Mouse (Mus musculus) heart, embryonic 15.5 days (tissue): ENCODE data around the gene Clic5. TPM values are rescaled to one million over a fixed set of nuclear protein-coding genes. Genes with fewer than 3 reads are reported as not detected.
"Not testable (repeated sequence)": the region's sequence is repeated elsewhere in the genome, so short reads cannot be mapped to it uniquely, and the experiment has no call there.

Experiments used
- ATAC-seq: fragments of 200-750 bp; cut with Nextera tagmentation; replicated peaks from 2 replicates; pipeline ENCODE4 v1.8.0; 2017; ENCODE audit warnings: low read depth, moderate TSS enrichment; ENCODE audit not compliant: insufficient number of reproducible peaks, insufficient read depth, low FRiP score
- H3K27ac ChIP-seq: fragments of 300-500 bp; sonication (generic); 2 replicates; pipeline ENCODE4 v1.5.1; 2015; ENCODE audit warnings: mild to moderate bottlenecking, inconsistent platforms
- H3K27me3 ChIP-seq: fragments of 300-500 bp; sonication (generic); 2 replicates; pipeline ENCODE4 v1.6.1; 2015; ENCODE audit warnings: inconsistent platforms
- H3K36me3 ChIP-seq: fragments of 300-500 bp; sonication (generic); 2 replicates; pipeline ENCODE4 v1.6.1; 2015; ENCODE audit warnings: mild to moderate bottlenecking, inconsistent platforms
- H3K4me1 ChIP-seq: fragments of 300-500 bp; sonication (generic); replicated peaks from 2 replicates; pipeline ENCODE4 v1.6.1; 2015; ENCODE audit warnings: inconsistent platforms
- H3K4me2 ChIP-seq: fragments of 300-500 bp; sonication (generic); 2 replicates; pipeline ENCODE4 v1.6.1; 2015; ENCODE audit warnings: inconsistent platforms, mild to moderate bottlenecking, moderate library complexity
- H3K4me3 ChIP-seq: fragments of 300-500 bp; sonication (generic); 2 replicates; pipeline ENCODE4 v1.5.1; 2015; ENCODE audit warnings: mild to moderate bottlenecking, inconsistent platforms
- H3K9ac ChIP-seq: fragments of 300-500 bp; sonication (generic); 2 replicates; pipeline ENCODE4 v1.6.1; 2015; ENCODE audit warnings: mild to moderate bottlenecking, inconsistent platforms
- H3K9me3 ChIP-seq: fragments of 300-500 bp; sonication (generic); replicated peaks from 2 replicates; pipeline ENCODE4 v1.6.1; 2016; ENCODE audit warnings: inconsistent platforms
- WGBS: fragments of 180-500 bp; shearing (Covaris S2); methylation state at CpG from one replicate; pipeline ENCODE4 v1.1.7; 2015; ENCODE audit warnings: mixed read lengths; 5-methylcytosine and 5-hydroxymethylcytosine counted together
- polyA plus RNA-seq: library from polyadenylated mRNA; unstranded; fragments of >200 nt; fragmentation: Nextera tagmentation; extraction: Ambion mirVana; gene quantifications from 2 replicates; pipeline ENCODE4 v1.2.1, GENCODE M21; 2015

Clic5 gene
- polyA plus RNA-seq, 1 experiment from 2014 or later = 12.5 TPM

GRCm38 (mm10) chr17:44165730-44166347, 22.5 kb upstream of the Clic5 start:
- no peak overlapping the region for H3K9ac ChIP-seq
- no peak overlapping the region for H3K4me3 ChIP-seq
- no peaks in the 10 kb centered on the region for H3K36me3 ChIP-seq
- WGBS = 65% methylated on average over 11 of the region's 11 CpGs
- H3K27me3 ChIP-seq = no peaks in the 10 kb centered on the region
- H3K4me2 ChIP-seq = no peak overlapping the region
- no peaks in the 10 kb centered on the region for H3K9me3 ChIP-seq
- no peak for ATAC-seq
- H3K4me1 ChIP-seq = peaks cover 13% of the 10 kb centered on the region
- H3K27ac ChIP-seq = no peak overlapping the region

DNA sequence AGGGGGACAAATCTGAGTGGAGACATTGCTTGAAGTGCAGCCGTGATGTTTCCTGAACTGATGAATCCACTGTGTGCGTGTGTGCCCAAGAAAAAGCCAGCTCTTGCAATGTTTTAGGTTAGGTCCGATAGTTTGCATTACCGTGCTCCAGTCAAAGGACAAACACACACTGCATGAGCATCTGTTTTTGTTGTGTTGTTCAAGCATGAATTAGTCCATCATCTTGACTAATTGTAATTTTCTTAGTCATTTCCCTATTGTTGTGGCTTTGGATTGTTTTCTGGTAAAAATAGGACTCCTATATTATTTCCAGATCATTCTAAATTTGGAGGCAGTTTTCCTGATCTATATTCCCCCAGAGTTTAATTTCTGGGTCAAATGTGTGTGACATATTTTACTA, 18.7 kb upstream of the Clic5 start:
- WGBS = 84% methylated on average over 4 of the region's 4 CpGs
- no peak for ATAC-seq

GRCm38 (mm10) chr17:44170316-44170715, 18.1 kb upstream of the Clic5 start:
- no peak for ATAC-seq
- no peak overlapping the region for H3K27ac ChIP-seq
- no peaks in the 10 kb centered on the region for H3K27me3 ChIP-seq
- no peak overlapping the region for H3K4me2 ChIP-seq
- 76% methylated on average over 3 of the region's 3 CpGs for WGBS
- no peak overlapping the region for H3K9ac ChIP-seq
- no peaks in the 10 kb centered on the region for H3K36me3 ChIP-seq
- no peak overlapping the region for H3K4me3 ChIP-seq
- H3K4me1 ChIP-seq = peaks cover 6% of the 10 kb centered on the region; the same call in 1 of the 2 replicates
- H3K9me3 ChIP-seq = no peaks in the 10 kb centered on the region

More for the DNA sequence above, 18.7 kb upstream of the Clic5 start:
- no peak overlapping the region for H3K27ac ChIP-seq
- H3K4me1 ChIP-seq = peaks cover 6% of the 10 kb centered on the region; the same call in 1 of the 2 replicates
- H3K4me3 ChIP-seq = no peak overlapping the region
- H3K9ac ChIP-seq = no peak overlapping the region
- H3K36me3 ChIP-seq = no peaks in the 10 kb centered on the region
- H3K9me3 ChIP-seq = no peaks in the 10 kb centered on the region
- no peak overlapping the region for H3K4me2 ChIP-seq
- H3K27me3 ChIP-seq = no peaks in the 10 kb centered on the region

- Histone ChIP-seq H3K36me3 (no peaks in the 10 kb centered on the region), H3K27ac (no peak overlapping the region), H3K27me3 (no peaks in the 10 kb centered on the region), H3K4me2 (no peak overlapping the region), H3K4me1 (peaks cover 6% of the 10 kb centered on the region; the same call in 1 of the 2 replicates), H3K9me3 (no peaks in the 10 kb centered on the region), H3K4me3 (no peak overlapping the region), H3K9ac (no peak overlapping the region)
- WGBS = 48% methylated on average over 3 of the region's 3 CpGs
- no peak for ATAC-seq
Measured at GRCm38 (mm10) chr17:44171930-44172329, 16.5 kb upstream of the Clic5 start.

- Histone ChIP-seq H3K4me3 (no peak overlapping the region), H3K36me3 (no peaks in the 10 kb centered on the region), H3K27ac (no peak overlapping the region), H3K4me1 (peaks cover 6% of the 10 kb centered on the region; the same call in 1 of the 2 replicates), H3K9ac (no peak overlapping the region), H3K9me3 (no peaks in the 10 kb centered on the region), H3K27me3 (no peaks in the 10 kb centered on the region), H3K4me2 (no peak overlapping the region)
- WGBS = 74% methylated on average over 2 of the region's 2 CpGs
- ATAC-seq = no peak
Measured at GRCm38 (mm10) chr17:44173341-44173740, 15.0 kb upstream of the Clic5 start.

- no peak overlapping the region for H3K9ac ChIP-seq
- ATAC-seq = no peak
- H3K27ac ChIP-seq = no peak overlapping the region
- H3K9me3 ChIP-seq = no peaks in the 10 kb centered on the region
- no peak overlapping the region for H3K4me3 ChIP-seq
- WGBS = 73% methylated on average over 3 of the region's 3 CpGs
- no peaks in the 10 kb centered on the region for H3K4me1 ChIP-seq
- H3K4me2 ChIP-seq = no peak overlapping the region
- H3K36me3 ChIP-seq = no peaks in the 10 kb centered on the region
- no peaks in the 10 kb centered on the region for H3K27me3 ChIP-seq
Measured at GRCm38 (mm10) chr17:44177291-44177690, 11.1 kb upstream of the Clic5 start.

- ATAC-seq = no peak
- Histone ChIP-seq H3K4me3 (no peak overlapping the region), H3K4me1 (no peaks in the 10 kb centered on the region), H3K27me3 (no peaks in the 10 kb centered on the region), H3K4me2 (no peak overlapping the region), H3K9ac (no peak overlapping the region), H3K36me3 (no peaks in the 10 kb centered on the region), H3K9me3 (no peaks in the 10 kb centered on the region), H3K27ac (no peak overlapping the region)
- WGBS = 68% methylated on average over 8 of the region's 8 CpGs
Measured at GRCm38 (mm10) chr17:44181346-44181745, 7.0 kb upstream of the Clic5 start.

- Histone ChIP-seq H3K4me3 (no peak overlapping the region), H3K36me3 (no peaks in the 10 kb centered on the region), H3K9me3 (no peaks in the 10 kb centered on the region), H3K4me2 (no peak overlapping the region), H3K9ac (no peak overlapping the region), H3K4me1 (peaks cover 13% of the 10 kb centered on the region), H3K27me3 (0 out of 2 replicates have a peak, but pooled peaks cover 2% of the 10 kb centered on the region), H3K27ac (no peak overlapping the region)
- ATAC-seq = no peak
- 64% methylated on average over 3 of the region's 3 CpGs for WGBS
Measured at GRCm38 (mm10) chr17:44186871-44187270, 1.5 kb upstream of the Clic5 start.

DNA sequence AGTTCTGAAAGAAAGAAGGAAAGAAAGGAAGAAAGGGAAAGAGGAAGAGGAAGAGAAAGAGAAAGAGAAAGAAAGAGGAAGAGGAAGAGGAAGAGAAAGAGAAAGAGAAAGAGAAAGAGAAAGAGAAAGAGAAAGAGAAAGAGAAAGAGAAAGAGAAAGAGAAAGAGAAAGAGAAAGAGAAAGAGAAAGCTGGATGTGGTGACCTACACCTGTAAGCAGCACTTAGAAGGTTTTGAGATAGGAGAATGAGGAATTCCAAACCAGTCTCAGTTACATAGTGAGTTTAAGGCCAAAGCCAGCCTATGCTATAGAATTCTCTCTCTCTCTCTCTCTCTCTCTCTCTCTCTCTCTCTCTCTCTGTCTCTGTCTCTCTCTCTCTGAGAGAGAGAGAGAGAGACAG, 847 bp upstream of the Clic5 start:
- Histone ChIP-seq H3K27ac (peak overlapping the region; percentile 93), H3K9ac (peak overlapping the region; percentile 66; the same call in 1 of the 2 replicates)

DNA sequence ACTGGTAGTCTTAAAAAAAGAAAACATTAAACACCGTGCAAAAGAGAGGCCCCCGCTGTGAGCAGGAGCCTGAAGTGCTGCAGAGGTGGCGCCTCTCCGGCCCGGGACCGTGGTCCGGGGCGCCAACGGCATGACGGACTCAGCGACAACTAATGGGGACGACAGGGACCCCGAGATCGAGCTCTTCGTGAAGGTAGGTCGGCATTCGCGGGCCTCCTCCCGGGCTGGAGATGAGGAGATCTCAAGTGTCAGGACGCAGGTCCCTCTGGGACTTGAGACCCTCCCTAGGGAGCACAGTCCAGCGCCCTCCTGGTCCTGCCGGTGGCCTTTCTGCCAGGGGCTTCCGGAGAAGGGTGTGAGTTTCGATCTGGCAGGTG, 373 bp downstream of the Clic5 start:
- no peaks in the 10 kb centered on the region for H3K36me3 ChIP-seq
- H3K4me1 ChIP-seq = peaks cover 27% of the 10 kb centered on the region
- H3K9me3 ChIP-seq = no peaks in the 10 kb centered on the region
- peak overlapping the region; percentile 70 for H3K4me3 ChIP-seq
- H3K9ac ChIP-seq = peak overlapping the region; percentile 66
- peak overlapping the region; percentile 85 for H3K4me2 ChIP-seq
- no peak for ATAC-seq
- H3K27ac ChIP-seq = peak overlapping the region; percentile 93
- under 1% methylated on average over 24 of the region's 24 CpGs for WGBS
- H3K27me3 ChIP-seq = 0 out of 2 replicates have a peak, but pooled peaks cover 2% of the 10 kb centered on the region

More for the DNA sequence above, 847 bp upstream of the Clic5 start:
- H3K27me3 ChIP-seq, H3K9me3 ChIP-seq, H3K36me3 ChIP-seq, ATAC-seq: not testable (repeated sequence)
- Histone ChIP-seq H3K4me1 (peaks cover 15% of the 10 kb centered on the region), H3K4me2 (peak overlapping the region; percentile 85), H3K4me3 (peak overlapping the region; percentile 70)

DNA sequence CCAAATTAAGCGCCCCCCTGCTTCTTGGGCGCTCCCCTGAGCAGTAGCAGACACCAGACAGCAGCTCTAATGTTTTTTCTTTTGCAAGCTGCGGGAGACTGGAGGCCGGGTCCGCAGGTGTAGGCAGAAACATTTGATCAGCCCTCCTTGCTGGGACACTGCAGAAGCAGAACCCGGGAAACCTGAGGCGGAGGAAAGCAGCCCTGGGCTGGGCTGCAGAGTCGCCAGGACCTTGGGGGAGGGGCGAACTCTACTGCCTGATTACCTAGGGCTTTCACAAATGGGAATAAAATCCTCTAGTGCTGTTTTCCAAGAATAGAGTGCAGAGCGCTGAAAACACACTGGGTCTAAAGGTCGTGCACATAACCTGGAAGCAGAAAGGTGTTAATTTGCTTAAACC, 1.3 kb downstream of the Clic5 start:
- Histone ChIP-seq H3K9me3 (no peaks in the 10 kb centered on the region), H3K4me2 (peak overlapping the region; percentile 85), H3K36me3 (no peaks in the 10 kb centered on the region), H3K9ac (peak overlapping the region; percentile 55), H3K4me1 (peaks cover 35% of the 10 kb centered on the region), H3K27me3 (0 out of 2 replicates have a peak, but pooled peaks cover 2% of the 10 kb centered on the region), H3K4me3 (peak overlapping the region; percentile 70), H3K27ac (peak overlapping the region; percentile 62)
- no peak for ATAC-seq
- 7% methylated on average over 11 of the region's 11 CpGs for WGBS

DNA sequence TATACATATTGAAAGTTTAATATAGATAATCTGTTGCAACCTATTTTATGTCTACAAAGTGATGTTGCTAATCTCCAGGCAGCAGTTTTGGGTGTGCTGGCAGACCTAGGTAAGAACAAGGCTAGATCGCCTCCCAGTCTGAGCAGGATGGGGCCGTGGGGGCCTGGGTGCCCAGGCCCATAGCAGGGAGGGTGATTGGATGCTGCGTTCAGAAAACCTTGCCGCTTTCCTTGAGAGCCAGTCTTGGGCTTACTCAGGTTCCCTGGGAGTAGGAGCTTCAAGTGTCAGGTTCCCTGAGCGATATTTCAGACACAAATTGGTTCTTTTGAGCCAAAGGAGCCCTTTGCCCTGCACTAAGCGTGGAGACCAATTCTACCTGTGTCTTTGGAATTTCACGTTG, 1.9 kb downstream of the Clic5 start:
- 69% methylated on average over 7 of the region's 7 CpGs for WGBS
- H3K9me3 ChIP-seq = no peaks in the 10 kb centered on the region
- no peak overlapping the region for H3K27ac ChIP-seq
- no peaks in the 10 kb centered on the region for H3K36me3 ChIP-seq
- H3K4me1 ChIP-seq = peaks cover 35% of the 10 kb centered on the region
- H3K4me3 ChIP-seq = peak overlapping the region; percentile 70
- H3K27me3 ChIP-seq = 0 out of 2 replicates have a peak, but pooled peaks cover 2% of the 10 kb centered on the region
- peak overlapping the region; percentile 85 for H3K4me2 ChIP-seq
- ATAC-seq = no peak
- H3K9ac ChIP-seq = no peak overlapping the region
